In genomic region chr8:105706426-105706825, GRCm38 (mm10) we compare ENCODE assay signal across 11 mouse cellular contexts. TPM values are rescaled to one million over a fixed set of nuclear protein-coding genes. Genes with fewer than 3 reads are reported as not detected.
DNase-seq lines count a peak whose midpoint lies in the region; ATAC-seq and TF ChIP-seq lines count a peak whose summit lies in the region.
"Had no signal": no experiment of that assay in that cellular context is flagged by ENCODE, and none has a peak within 500 bp of the region (broad histone marks: within the 10 kb centered on the region; RNA-seq: fewer than 3 reads in every experiment).

No protein-coding gene starts in this region.

- TF ChIP-seq CTCF in intestine, postnatal 0 days (IDR thresholded peaks at IDR 0.05; ENCODE audit: low read depth), result no peak
- TF ChIP-seq CTCF in ES-Bruce4 (IDR thresholded peaks at IDR 0.05; ENCODE audit: low read depth, low read length), result no peak

- H3K4me3 ChIP-seq in intestine, embryonic 16.5 days (ENCODE audit: low read length), result no peak overlapping the region
- H3K4me3 ChIP-seq in intestine, postnatal 0 days (ENCODE audit: low read depth, low read length), result no peak overlapping the region
- no peak overlapping the region for H3K4me3 ChIP-seq in ES-Bruce4 (ENCODE audit: low read depth, low read length)
- peak overlapping the region; percentile 91 for H3K4me3 ChIP-seq in embryonic facial prominence, embryonic 10.5 days
- H3K4me3 ChIP-seq in limb, embryonic 10.5 days, result peak overlapping the region; percentile 83

- 0 out of 2 replicates have a peak overlapping the region, but pooled peaks have one; percentile 7 for H3K9ac ChIP-seq in intestine, embryonic 16.5 days (ENCODE audit: low read depth, low read length)
- H3K9ac ChIP-seq in intestine, postnatal 0 days (ENCODE audit: low read depth, low read length), result no peak overlapping the region
- peak overlapping the region; percentile 81; the same call in 1 of the 2 replicates for H3K9ac ChIP-seq in ES-Bruce4 (ENCODE audit: low read depth, poor library complexity, severe bottlenecking)

- WGBS in intestine, embryonic 16.5 days, result 86% methylated on average over 12 of the region's 12 CpGs
- 88% methylated on average over 12 of the region's 12 CpGs for whole genome bisulfite sequencing in intestine, postnatal 0 days
- WGBS in embryonic facial prominence, embryonic 10.5 days, result 84% methylated on average over 12 of the region's 12 CpGs
- 84% methylated on average over 12 of the region's 12 CpGs for WGBS in limb, embryonic 10.5 days

- H3K4me1 ChIP-seq in intestine, embryonic 16.5 days (ENCODE audit: control insufficient read depth, insufficient read depth, low read length), result peaks cover 18% of the 10 kb centered on the region
- H3K4me1 ChIP-seq in intestine, postnatal 0 days (replicated peaks; ENCODE audit: control insufficient read depth, insufficient read depth, low read length), result no peaks in the 10 kb centered on the region
- no peaks in the 10 kb centered on the region for H3K4me1 ChIP-seq in ES-Bruce4 (ENCODE audit: control insufficient read depth, insufficient read depth, low read length)
- peaks cover 35% of the 10 kb centered on the region for H3K4me1 ChIP-seq in embryonic facial prominence, embryonic 10.5 days
- peaks cover 33% of the 10 kb centered on the region for H3K4me1 ChIP-seq in limb, embryonic 10.5 days

- TF ChIP-seq POLR2A in ES-Bruce4 (IDR thresholded peaks at IDR 0.05; ENCODE audit: insufficient read depth, low read length), result no peak

- no peaks in the 10 kb centered on the region for H3K36me3 ChIP-seq in intestine, embryonic 16.5 days (ENCODE audit: control insufficient read depth, insufficient read depth, low read length)
- no peaks in the 10 kb centered on the region for H3K36me3 ChIP-seq in intestine, postnatal 0 days (ENCODE audit: control insufficient read depth, insufficient read depth)
- H3K36me3 ChIP-seq in ES-Bruce4 (ENCODE audit: control insufficient read depth, insufficient read depth, low read length, poor library complexity, severe bottlenecking), result peaks cover 11% of the 10 kb centered on the region
- H3K36me3 ChIP-seq in embryonic facial prominence, embryonic 10.5 days (replicated peaks), result peaks cover 39% of the 10 kb centered on the region
- peaks cover 40% of the 10 kb centered on the region for H3K36me3 ChIP-seq in limb, embryonic 10.5 days

- no peak for TF ChIP-seq EP300 in ES-Bruce4 (IDR thresholded peaks at IDR 0.05; ENCODE audit: insufficient read depth, low read depth, low read length)

- H3K4me2 ChIP-seq in intestine, embryonic 16.5 days (ENCODE audit: low read depth, low read length), result no peak overlapping the region
- no peak overlapping the region for H3K4me2 ChIP-seq in intestine, postnatal 0 days (replicated peaks; ENCODE audit: low read depth)

- no peaks in the 10 kb centered on the region for H3K27me3 ChIP-seq in intestine, embryonic 16.5 days (replicated peaks; ENCODE audit: control insufficient read depth, insufficient read depth, low read length)
- H3K27me3 ChIP-seq in intestine, postnatal 0 days (replicated peaks; ENCODE audit: control insufficient read depth, insufficient read depth, low read length), result no peaks in the 10 kb centered on the region
- H3K27me3 ChIP-seq in ES-Bruce4 (ENCODE audit: control insufficient read depth, insufficient read depth, low read length, poor library complexity, severe bottlenecking), result no peaks in the 10 kb centered on the region
- H3K27me3 ChIP-seq in embryonic facial prominence, embryonic 10.5 days (replicated peaks; ENCODE audit: low read depth, poor library complexity, severe bottlenecking), result no peaks in the 10 kb centered on the region
- no peaks in the 10 kb centered on the region for H3K27me3 ChIP-seq in limb, embryonic 10.5 days (ENCODE audit: low read depth, poor library complexity, severe bottlenecking)

- H3K9me3 ChIP-seq in intestine, embryonic 16.5 days (ENCODE audit: control insufficient read depth, low read length), result no peaks in the 10 kb centered on the region
- H3K9me3 ChIP-seq in intestine, postnatal 0 days (ENCODE audit: control insufficient read depth), result no peaks in the 10 kb centered on the region
- no peaks in the 10 kb centered on the region for H3K9me3 ChIP-seq in ES-Bruce4 (replicated peaks; ENCODE audit: control insufficient read depth, insufficient read depth, low read length, poor library complexity, severe bottlenecking)
- H3K9me3 ChIP-seq in embryonic facial prominence, embryonic 10.5 days, result no peaks in the 10 kb centered on the region
- H3K9me3 ChIP-seq in limb, embryonic 10.5 days (replicated peaks), result no peaks in the 10 kb centered on the region

- DNase-seq in embryonic facial prominence, embryonic 10.5 days (ENCODE audit: low spot score), result no peak
- DNase-seq in limb, embryonic 10.5 days (ENCODE audit: low spot score), result no peak
- DNase-seq in spleen, postnatal 36 days (ENCODE audit: low spot score in 2 of 2), result no peak
- no peak for DNase-seq in urinary bladder, postnatal 10 days (ENCODE audit: low spot score)
- DNase-seq: adrenal gland, postnatal 36 days; layer of hippocampus, adult 9-11 months had no signal

- ATAC-seq in intestine, embryonic 16.5 days, result no peak
- ATAC-seq in intestine, postnatal 0 days, result no peak
- no peak for ATAC-seq in activated CD4-positive, CD25-positive, alpha-beta regulatory T cell, adult 4 months

- no peak overlapping the region for H3K27ac ChIP-seq in intestine, embryonic 16.5 days (ENCODE audit: low read length)
- H3K27ac ChIP-seq in intestine, postnatal 0 days (ENCODE audit: low read depth, low read length), result no peak overlapping the region
- no peak overlapping the region for H3K27ac ChIP-seq in ES-Bruce4 (ENCODE audit: insufficient read depth, low read length)
- no peak overlapping the region for H3K27ac ChIP-seq in embryonic facial prominence, embryonic 10.5 days (replicated peaks)
- H3K27ac ChIP-seq in limb, embryonic 10.5 days, result no peak overlapping the region

RNA-seq across cellular contexts. Expression of gene 4933405L10Rik, which starts 1.0 kb away (rescaled TPM):
- polyA plus RNA-seq in intestine, embryonic 16.5 days (2015; fragmentation: Nextera tagmentation; extraction: Ambion mirVana), result not detected in 2 replicates
- polyA plus RNA-seq in intestine, postnatal 0 days (2015; fragmentation: Nextera tagmentation; extraction: Ambion mirVana), result not detected in 2 replicates
- not detected in 2 replicates for polyA plus RNA-seq in ES-Bruce4 (2011; ENCODE audit: insufficient read depth, insufficient read length, low read depth, missing spikeins)
- polyA plus RNA-seq in embryonic facial prominence, embryonic 10.5 days (2016; fragmentation: Nextera tagmentation; extraction: Ambion mirVana), result not detected in 2 replicates
- not detected in 2 replicates for polyA plus RNA-seq in limb, embryonic 10.5 days (2016; fragmentation: Nextera tagmentation; extraction: Ambion mirVana)
- not detected for polyA plus RNA-seq in activated CD4-positive, CD25-positive, alpha-beta regulatory T cell, adult 4 months (2017; shearing (Covaris generic))
- polyA plus RNA-seq: heart, embryonic 16.5 days had no signal

RNA-seq across cellular contexts. Expression of gene Enkd1, which starts 1.6 kb away (rescaled TPM):
- polyA plus RNA-seq in intestine, embryonic 16.5 days (2015; fragmentation: Nextera tagmentation; extraction: Ambion mirVana), result 11.2 and 13.6 TPM in 2 replicates
- 3.8 and 3.9 TPM in 2 replicates for polyA plus RNA-seq in intestine, postnatal 0 days (2015; fragmentation: Nextera tagmentation; extraction: Ambion mirVana)
- polyA plus RNA-seq in ES-Bruce4 (2011; ENCODE audit: insufficient read depth, insufficient read length, low read depth, missing spikeins), result 18.6 and 20.1 TPM in 2 replicates
- 49.3 and 54.0 TPM in 2 replicates for polyA plus RNA-seq in embryonic facial prominence, embryonic 10.5 days (2016; fragmentation: Nextera tagmentation; extraction: Ambion mirVana)
- polyA plus RNA-seq in limb, embryonic 10.5 days (2016; fragmentation: Nextera tagmentation; extraction: Ambion mirVana), result 47.0 and 56.0 TPM in 2 replicates
- polyA plus RNA-seq in activated CD4-positive, CD25-positive, alpha-beta regulatory T cell, adult 4 months (2017; shearing (Covaris generic)), result 1 to 10 TPM; 1.4 to 3.8 TPM

RNA-seq across cellular contexts. Expression of gene Pard6a, which starts 5.5 kb away (rescaled TPM):
- 12.0 and 12.6 TPM in 2 replicates for polyA plus RNA-seq in intestine, embryonic 16.5 days (2015; fragmentation: Nextera tagmentation; extraction: Ambion mirVana)
- polyA plus RNA-seq in intestine, postnatal 0 days (2015; fragmentation: Nextera tagmentation; extraction: Ambion mirVana), result 8.8 and 9.7 TPM in 2 replicates
- polyA plus RNA-seq in ES-Bruce4 (2011; ENCODE audit: insufficient read depth, insufficient read length, low read depth, missing spikeins), result 10.4 and 10.9 TPM in 2 replicates
- 15.1 and 16.8 TPM in 2 replicates for polyA plus RNA-seq in embryonic facial prominence, embryonic 10.5 days (2016; fragmentation: Nextera tagmentation; extraction: Ambion mirVana)
- 11.8 and 12.2 TPM in 2 replicates for polyA plus RNA-seq in limb, embryonic 10.5 days (2016; fragmentation: Nextera tagmentation; extraction: Ambion mirVana)
- 10 to 100 TPM; 10.8 to 13.8 TPM for polyA plus RNA-seq in activated CD4-positive, CD25-positive, alpha-beta regulatory T cell, adult 4 months (2017; shearing (Covaris generic))

RNA-seq across cellular contexts. Expression of gene Acd, which starts 5.5 kb away (rescaled TPM):
- polyA plus RNA-seq in intestine, embryonic 16.5 days (2015; fragmentation: Nextera tagmentation; extraction: Ambion mirVana), result 53.0 and 55.0 TPM in 2 replicates
- polyA plus RNA-seq in intestine, postnatal 0 days (2015; fragmentation: Nextera tagmentation; extraction: Ambion mirVana), result 35.4 and 35.5 TPM in 2 replicates
- 30.1 and 36.7 TPM in 2 replicates for polyA plus RNA-seq in ES-Bruce4 (2011; ENCODE audit: insufficient read depth, insufficient read length, low read depth, missing spikeins)
- 67.7 and 72.6 TPM in 2 replicates for polyA plus RNA-seq in embryonic facial prominence, embryonic 10.5 days (2016; fragmentation: Nextera tagmentation; extraction: Ambion mirVana)
- 66.1 and 74.3 TPM in 2 replicates for polyA plus RNA-seq in limb, embryonic 10.5 days (2016; fragmentation: Nextera tagmentation; extraction: Ambion mirVana)
- 10 to 100 TPM; 50.0 to 57.3 TPM for polyA plus RNA-seq in activated CD4-positive, CD25-positive, alpha-beta regulatory T cell, adult 4 months (2017; shearing (Covaris generic))

RNA-seq across cellular contexts. Expression of gene Carmil2, which starts 20.4 kb away (rescaled TPM):
- polyA plus RNA-seq in intestine, embryonic 16.5 days (2015; fragmentation: Nextera tagmentation; extraction: Ambion mirVana), result 0.64 and 0.79 TPM in 2 replicates
- polyA plus RNA-seq in intestine, postnatal 0 days (2015; fragmentation: Nextera tagmentation; extraction: Ambion mirVana), result 0.73 and 0.77 TPM in 2 replicates
- 4.7 and 5.6 TPM in 2 replicates for polyA plus RNA-seq in ES-Bruce4 (2011; ENCODE audit: insufficient read depth, insufficient read length, low read depth, missing spikeins)
- polyA plus RNA-seq in embryonic facial prominence, embryonic 10.5 days (2016; fragmentation: Nextera tagmentation; extraction: Ambion mirVana), result 1.5 TPM in 2 replicates
- polyA plus RNA-seq in limb, embryonic 10.5 days (2016; fragmentation: Nextera tagmentation; extraction: Ambion mirVana), result 0.33 and 0.51 TPM in 2 replicates
- 1 to 10 TPM; 6.0 to 7.9 TPM for polyA plus RNA-seq in activated CD4-positive, CD25-positive, alpha-beta regulatory T cell, adult 4 months (2017; shearing (Covaris generic))

Comparison
In these comparisons a context has a peak if more than half of its experiments do, and no peak if none do; other contexts are left out.
1. H3K4me3 ChIP-seq: peak in embryonic facial prominence, embryonic 10.5 days (single experiment) and limb, embryonic 10.5 days (single experiment); none in intestine, embryonic 16.5 days (single experiment), intestine, postnatal 0 days (single experiment) and ES-Bruce4 (single experiment).